Mouse (Mus musculus): ENCODE measurements around the gene Glis2.

DNA sequence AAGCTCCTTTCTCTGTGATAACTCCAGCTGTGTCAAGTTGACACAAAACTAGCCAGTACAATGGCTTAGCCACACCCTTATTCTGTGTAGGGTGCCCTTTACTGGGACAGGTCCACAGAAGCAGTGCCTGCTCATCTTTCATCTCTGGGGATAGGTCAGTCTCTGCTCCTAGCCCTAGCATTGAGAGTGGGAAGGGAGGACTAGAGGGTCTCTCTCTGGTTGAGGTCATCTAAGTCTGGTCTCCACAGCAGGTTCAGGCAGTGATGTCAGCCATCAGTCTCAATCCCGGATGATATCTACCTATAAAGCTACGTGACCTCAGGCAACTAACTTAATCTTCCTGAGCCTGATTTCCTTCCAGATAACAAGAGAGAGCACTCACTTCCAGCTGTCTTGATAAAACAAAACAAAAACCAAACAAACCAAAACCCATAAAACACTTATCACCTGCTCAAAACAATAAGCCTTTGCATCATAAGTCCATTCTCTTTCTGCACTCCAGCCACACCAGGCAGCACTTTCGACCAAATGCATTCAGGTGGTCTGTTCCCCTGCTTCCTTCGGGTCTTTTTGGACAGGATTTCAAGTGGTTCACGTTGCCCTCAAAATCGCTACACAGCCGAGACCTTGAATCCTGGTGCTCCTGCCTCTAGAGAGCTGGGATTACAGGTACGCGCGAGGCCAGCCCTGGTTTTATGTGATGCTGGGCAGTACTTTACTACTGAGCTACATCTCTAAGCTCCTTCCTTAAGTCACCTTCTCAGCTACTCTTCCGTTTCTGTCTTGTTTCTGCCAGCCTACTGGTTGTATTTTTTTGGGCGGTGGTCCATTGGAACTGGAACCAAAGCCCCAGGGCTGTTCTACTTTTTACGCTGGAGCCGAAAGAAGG is 8.6 kb upstream of the Glis2 start:
- TF ChIP-seq CTCF (conservative IDR thresholded peaks at IDR 0.05; ENCODE audit: low read length) (no peak), NANOG (IDR thresholded peaks at IDR 0.05; ENCODE audit: borderline replicate concordance, low read length) (no peak), POU5F1 (IDR thresholded peaks at IDR 0.05; ENCODE audit: borderline replicate concordance, low read length) (no peak)
